Mouse (Mus musculus) heart, postnatal 0 days (tissue): Measurements from ENCODE around the gene Gna11.

Source experiments
- CTCF ChIP-seq: IDR thresholded peaks from 2 replicates; pipeline ENCODE4 v1.5.1; 2016; ENCODE audit warnings: antibody characterized with exemption, control low read depth, low read depth
- EP300 ChIP-seq: IDR thresholded peaks from 2 replicates; pipeline ENCODE4 v1.6.1; 2016; ENCODE audit warnings: antibody characterized with exemption, low read depth

- TF ChIP-seq CTCF (no peak), EP300 (no peak; the same call in 1 of the 2 replicates)
These were observed 48.6 kb downstream of the Gna11 start, which contains the start of gene Ncln for GRCm38 (mm10) chr10:81496264-81496901.
